Mouse (Mus musculus) frontal cortex, postnatal 14 days (tissue): ENCODE data around the gene March11.
A peak's percentile ranks its signal among the peaks of the same experiment; 100 is the strongest.

Source experiments
- DNase-seq, 2 experiments: peaks; one replicate each; pipeline ENCODE4 v3.0.0; 2022; ENCODE audit warnings: low spot score in 2 of 2

Gene March11

DNA sequence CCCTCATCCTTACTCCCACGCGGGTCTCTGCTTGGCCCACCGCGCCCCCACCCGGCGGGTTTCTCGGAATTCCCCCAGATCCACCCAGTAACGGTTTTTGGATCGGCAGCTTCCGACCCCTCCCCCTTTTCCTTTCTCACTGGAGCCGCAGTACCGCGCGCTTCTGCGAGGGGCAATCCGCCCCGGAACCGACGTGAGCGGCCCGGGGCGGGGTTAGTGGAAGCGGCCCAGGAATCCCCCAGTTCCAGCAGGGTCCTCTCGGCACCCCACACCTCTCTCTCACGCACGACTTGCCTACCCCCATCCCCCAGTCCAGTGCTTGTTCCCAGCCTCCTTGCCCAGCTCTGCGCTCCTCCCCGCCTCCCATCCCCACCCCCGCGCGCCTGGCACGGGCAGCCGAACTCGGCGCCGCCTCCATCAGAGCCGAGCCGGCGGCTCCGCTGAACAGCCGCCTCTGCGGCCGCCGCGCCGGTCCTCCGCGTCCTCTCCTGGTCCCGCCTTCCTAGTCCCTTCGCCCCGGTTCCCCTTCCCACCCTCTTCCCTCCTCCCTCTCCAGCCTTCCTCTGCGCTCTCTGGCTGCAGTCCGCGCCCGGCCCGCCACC is at the start of gene March11:
March11 (plus strand) TSS at position 420 of the 602 bp plus-strand sequence.
- peak; percentile 71 to 75 for DNase-seq

DNA sequence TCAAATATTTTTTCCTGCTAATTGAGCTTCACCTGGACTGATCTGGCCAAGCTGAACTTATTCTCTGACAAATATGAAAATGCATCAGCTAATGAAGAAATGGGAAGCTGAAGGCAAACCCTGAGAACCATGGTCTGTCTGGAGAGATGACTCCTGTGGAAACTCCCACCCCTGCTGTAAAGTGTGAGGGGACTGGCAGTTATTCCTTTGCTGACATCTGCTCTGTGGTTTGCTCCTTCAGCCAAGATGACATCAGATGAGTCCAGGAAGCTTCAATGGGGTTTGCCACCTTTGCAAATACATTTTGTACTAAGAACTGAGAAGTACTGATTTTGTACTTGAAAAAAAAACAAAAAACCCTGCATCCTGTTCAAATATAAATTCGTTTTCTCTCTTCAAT is 46.5 kb upstream of the March11 start:
- DNase-seq = no peak

GRCm38 (mm10) chr15:26269596-26269995 is 39.3 kb upstream of the March11 start:
- DNase-seq = no peak

DNA sequence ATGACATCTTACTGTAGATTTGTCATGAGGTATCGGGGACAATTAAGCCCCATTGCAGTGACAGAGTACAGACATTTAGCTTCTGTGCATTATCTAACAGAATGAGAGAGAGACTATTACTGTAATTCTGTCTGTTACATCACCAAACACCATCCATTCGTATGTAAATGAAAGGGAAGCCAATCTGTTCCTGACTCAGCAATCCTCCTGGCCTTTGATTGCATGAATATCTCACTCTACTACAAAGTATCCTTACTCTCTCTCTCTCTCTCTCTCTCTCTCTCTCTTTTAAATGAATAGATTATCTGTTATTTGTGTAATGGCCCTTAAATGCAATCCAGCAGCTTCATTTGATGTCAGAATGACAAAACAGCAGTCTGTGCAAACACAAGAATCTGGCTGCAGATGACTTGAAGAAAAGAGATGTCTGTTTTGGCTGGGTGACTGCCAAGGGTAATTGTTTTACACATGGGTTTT is 32.8 kb upstream of the March11 start:
- DNase-seq = no peak

GRCm38 (mm10) chr15:26276608-26277007 is 32.2 kb upstream of the March11 start:
- DNase-seq = no peak

GRCm38 (mm10) chr15:26291871-26292270 is 17.0 kb upstream of the March11 start:
- DNase-seq = no peak

DNA sequence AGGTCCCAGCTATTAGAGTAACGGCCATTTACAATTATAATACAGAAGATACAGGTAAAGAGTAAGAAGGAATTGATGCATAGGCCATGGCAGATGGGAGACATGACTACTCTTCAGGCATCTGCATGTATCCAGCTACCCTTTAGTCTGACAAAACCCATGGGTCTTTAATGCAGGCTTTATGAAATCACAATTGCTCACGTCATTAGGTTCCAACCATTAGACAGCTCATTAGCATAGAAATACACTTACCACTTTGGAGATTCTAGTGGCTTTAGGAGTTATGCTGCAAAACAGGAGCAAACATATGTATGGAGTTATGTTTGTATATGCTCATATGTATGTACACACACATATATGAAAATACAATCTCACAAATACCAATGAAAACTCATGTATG is 16.0 kb upstream of the March11 start:
- no peak for DNase-seq

- no peak for DNase-seq
Measured at GRCm38 (mm10) chr15:26293215-26293614, 15.6 kb upstream of the March11 start.

- DNase-seq = no peak
Measured at GRCm38 (mm10) chr15:26298668-26299067, 10.2 kb upstream of the March11 start.

DNA sequence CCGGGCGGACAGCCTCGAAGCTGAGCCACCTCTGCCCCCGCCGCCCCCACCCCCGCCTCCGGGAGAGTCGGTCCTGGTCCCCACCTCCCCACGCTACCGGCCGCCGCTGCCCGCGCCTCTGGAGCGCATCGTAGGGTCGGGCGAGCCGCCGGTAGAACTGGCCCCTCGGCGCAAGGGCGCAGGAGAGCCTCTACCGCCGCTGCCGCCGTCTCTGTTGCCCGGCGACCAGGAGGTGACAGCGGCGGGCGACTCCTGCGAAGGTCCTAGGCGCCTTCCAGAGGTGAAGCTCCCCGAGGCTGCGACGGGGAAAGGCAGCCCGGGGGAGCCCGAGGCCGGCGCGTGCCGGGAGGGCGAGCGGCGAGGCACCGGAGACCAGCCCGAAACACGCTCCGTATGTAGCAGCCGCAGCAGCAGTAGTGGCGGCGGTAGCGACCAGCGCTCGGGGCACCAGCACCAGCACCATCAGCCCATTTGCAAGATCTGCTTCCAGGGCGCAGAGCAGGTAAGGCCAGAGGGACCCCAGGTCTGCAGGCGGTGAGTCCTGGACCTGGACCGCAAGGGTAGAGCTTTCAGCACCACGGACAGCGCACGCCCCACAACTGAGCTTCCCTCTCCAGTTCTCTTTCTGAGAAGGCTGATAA is 563 bp downstream of the March11 start:
- DNase-seq = peak; percentile 6 to 35

GRCm38 (mm10) chr15:26319866-26320265 is 11.0 kb downstream of the March11 start:
- DNase-seq = no peak

DNA sequence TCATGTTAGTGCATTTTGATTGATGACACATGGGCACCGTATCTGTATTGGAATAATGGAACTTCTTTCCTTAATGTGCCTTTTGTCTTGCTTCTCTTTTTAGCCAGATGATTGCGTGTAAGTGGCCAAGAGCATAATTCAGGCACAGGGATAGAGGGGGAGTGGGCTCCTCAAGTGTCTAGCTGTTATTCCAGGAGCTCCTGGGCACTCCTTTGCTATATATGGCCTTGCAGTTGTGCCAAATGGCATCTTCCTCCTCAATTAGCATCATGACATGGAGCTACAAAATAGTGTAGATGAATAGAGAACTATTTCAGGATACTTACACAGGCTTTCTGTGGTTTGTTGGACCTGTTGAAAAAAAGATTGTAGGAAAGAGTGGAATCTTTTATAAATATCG is 11.6 kb downstream of the March11 start:
- no peak for DNase-seq

GRCm38 (mm10) chr15:26322804-26323203 is 14.0 kb downstream of the March11 start:
- DNase-seq = no peak

GRCm38 (mm10) chr15:26327157-26327556 is 18.3 kb downstream of the March11 start:
- DNase-seq = no peak

DNA sequence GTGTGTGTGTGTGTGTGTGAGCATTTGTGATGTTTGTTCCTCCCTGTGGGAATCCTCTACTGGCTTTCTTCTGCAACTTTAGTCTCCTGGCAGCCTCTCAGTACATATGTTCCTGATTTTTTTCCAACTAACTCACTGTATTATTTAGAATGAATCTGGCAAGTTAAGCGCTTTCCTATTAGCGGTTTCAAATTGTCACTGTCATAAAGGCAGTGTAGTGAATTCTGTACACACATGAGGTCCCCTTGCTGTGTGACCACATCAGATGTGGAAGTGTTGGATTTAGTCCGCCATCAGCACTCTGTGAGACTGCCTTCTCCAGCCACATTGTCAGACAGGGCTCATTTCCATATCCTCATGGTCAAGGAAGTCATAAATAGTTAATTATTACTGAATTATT is 26.9 kb downstream of the March11 start:
- no peak for DNase-seq

DNA sequence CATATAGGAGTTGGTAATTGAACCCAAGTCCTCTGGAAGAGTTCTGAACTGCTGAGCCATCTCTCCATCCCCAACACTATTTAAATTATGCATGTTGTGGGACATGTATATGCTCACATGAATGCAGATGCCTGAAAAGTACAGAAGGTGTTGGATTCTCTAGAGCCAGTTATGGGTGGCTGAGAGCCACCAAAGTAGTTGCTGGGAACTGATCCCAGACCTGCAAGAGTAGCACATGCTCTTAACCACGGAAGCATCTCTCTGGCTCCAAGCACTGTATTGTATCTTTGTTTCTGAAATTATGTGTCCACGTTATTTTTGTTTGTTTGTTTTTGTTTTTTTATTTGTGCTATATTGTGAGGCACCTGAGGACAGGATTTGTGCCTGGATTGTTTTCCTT is 28.9 kb downstream of the March11 start:
- DNase-seq = no peak

DNA sequence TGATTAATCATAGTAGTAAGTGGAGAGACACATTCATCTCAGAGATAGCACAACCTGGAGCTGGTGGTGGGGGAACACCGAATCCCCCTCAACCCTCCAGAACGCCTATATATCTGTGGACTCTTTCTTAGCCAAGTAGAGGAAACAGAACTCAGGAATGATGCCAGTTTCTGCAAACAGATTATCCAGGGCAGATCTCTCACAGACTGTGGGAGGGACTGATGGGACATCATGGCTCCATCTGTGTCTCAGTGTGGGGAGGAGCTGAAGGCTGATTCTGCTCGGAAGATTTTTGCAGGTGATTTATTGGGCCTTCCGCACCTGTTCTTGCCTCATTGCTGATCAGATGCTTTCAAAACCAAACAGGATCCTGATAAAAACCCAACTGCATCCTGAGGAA is 29.5 kb downstream of the March11 start:
- DNase-seq = no peak

DNA sequence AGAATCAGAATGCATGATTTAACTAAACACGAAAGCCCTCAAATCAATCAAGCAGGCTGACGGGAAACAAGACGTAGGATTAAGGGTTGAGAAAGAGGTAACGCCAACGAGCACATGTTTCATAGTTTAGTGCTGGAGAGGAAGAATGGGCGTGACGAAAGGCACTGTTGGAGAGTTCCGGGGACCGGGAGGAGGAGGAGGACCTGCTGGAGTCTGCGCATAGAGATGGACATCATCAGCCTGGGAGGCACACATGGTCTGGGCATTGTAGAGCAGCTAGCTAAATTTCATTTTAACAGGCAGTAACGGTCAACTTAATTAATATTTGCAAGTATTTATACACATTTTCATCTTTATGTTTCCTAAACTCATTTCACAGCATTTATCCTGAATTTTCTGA is 31.6 kb downstream of the March11 start:
- DNase-seq = no peak

DNA sequence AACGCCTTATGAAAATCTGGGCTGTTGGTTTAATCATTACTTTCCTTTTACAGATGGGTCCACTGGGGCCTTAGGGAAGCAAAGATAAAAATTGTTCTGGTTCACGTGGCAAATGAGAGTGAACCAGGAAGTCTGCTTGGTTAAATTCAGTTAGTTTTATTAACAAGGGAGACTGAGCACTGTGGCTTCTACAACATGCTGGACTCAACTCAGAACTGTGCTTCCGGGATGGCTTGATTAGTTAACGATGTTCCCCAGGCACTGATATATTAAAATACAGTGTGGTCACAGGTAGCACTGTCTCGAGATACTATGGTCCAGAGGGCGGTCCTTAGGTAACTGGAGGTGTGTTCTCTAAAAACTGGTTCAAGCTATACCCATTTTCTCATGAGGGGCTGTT is 32.1 kb downstream of the March11 start:
- DNase-seq = no peak

DNA sequence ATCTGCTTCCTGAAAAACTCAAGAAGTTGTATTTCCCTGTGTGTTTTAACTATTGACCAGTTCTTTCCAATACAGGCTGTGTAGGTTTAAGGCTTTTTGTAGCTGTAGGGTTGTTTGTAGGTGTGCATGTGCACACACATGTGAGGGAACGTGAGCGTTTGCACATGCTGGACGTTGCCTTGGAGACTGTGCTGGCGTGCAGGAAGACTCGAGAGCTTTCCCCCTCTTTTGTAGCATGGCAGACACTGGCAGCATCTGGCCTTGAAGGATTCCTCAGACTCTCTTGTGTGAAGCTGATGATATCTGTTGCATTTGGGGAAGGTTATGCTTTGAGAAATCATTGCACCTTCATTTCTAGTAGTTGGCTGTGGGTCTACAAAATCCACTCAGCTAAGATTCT is 35.5 kb downstream of the March11 start:
- no peak for DNase-seq

GRCm38 (mm10) chr15:26353656-26354055 is 44.8 kb downstream of the March11 start:
- DNase-seq = no peak

DNA sequence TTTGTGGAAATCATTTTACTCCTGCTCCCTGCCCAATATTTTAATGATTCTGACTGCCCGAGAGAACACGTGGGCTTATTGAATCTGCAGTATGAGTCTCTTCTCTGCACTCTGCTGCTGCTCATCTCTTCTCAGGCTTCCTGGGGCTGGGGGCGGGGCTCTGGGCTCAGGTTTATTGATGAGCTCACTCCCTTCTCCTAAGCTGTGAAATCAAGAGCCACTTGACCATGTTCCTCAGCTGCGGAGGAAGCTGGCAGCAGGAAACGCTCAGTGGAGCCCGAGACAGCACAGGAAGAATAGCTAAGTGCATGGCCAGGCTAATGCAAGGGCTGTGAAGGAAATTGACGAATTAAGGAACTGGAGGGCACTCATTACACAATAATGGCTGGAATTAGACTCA is 56.5 kb downstream of the March11 start:
- DNase-seq = peak in 1 of 2 experiments; percentile 9

GRCm38 (mm10) chr15:26366511-26366910 is 57.7 kb downstream of the March11 start:
- DNase-seq = no peak

- DNase-seq = no peak
Measured at GRCm38 (mm10) chr15:26373759-26374158, 64.9 kb downstream of the March11 start.
